Mouse (Mus musculus): Measurements from ENCODE around the gene Nktr. TPM values are rescaled to one million over a fixed set of nuclear protein-coding genes. Genes with fewer than 3 reads are reported as not detected.

Gene Nktr
- polyA plus RNA-seq, 1 experiment from 2014 or later = 84.1 TPM

GRCm38 (mm10) chr9:121756785-121757184 is 37.8 kb downstream of the Nktr start:
- peaks cover 49% of the 10 kb centered on the region for H3K36me3 ChIP-seq
- H3K4me2 ChIP-seq (replicated peaks) = no peak overlapping the region
- peak overlapping the region; percentile 10; the same call in 1 of the 2 replicates for H3K27ac ChIP-seq
- no peak overlapping the region for H3K4me3 ChIP-seq
- H3K4me1 ChIP-seq = peaks cover 39% of the 10 kb centered on the region
- no peaks in the 10 kb centered on the region for H3K9me3 ChIP-seq
- H3K27me3 ChIP-seq = no peaks in the 10 kb centered on the region
- 83% methylated on average over 3 of the region's 3 CpGs for WGBS
- ATAC-seq (ENCODE audit: low FRiP score, low read depth) = no peak
- no peak overlapping the region for H3K9ac ChIP-seq

GRCm38 (mm10) chr9:121757432-121757831 is 38.5 kb downstream of the Nktr start:
- H3K27me3 ChIP-seq = no peaks in the 10 kb centered on the region
- H3K27ac ChIP-seq = peak overlapping the region; percentile 96
- no peak overlapping the region for H3K4me3 ChIP-seq
- H3K4me1 ChIP-seq = peaks cover 42% of the 10 kb centered on the region
- 47% methylated on average over 3 of the region's 3 CpGs for WGBS
- ATAC-seq (ENCODE audit: low FRiP score, low read depth) = no peak
- no peaks in the 10 kb centered on the region for H3K9me3 ChIP-seq
- peaks cover 49% of the 10 kb centered on the region for H3K36me3 ChIP-seq
- peak overlapping the region; percentile 77 for H3K4me2 ChIP-seq (replicated peaks)
- H3K9ac ChIP-seq = 0 out of 2 replicates have a peak overlapping the region, but pooled peaks have one; percentile 10

GRCm38 (mm10) chr9:121757835-121758814 is 39.2 kb downstream of the Nktr start:
- Histone ChIP-seq H3K4me3 (peak overlapping the region; percentile 83), H3K9me3 (no peaks in the 10 kb centered on the region), H3K9ac (peak overlapping the region; percentile 95), H3K4me1 (peaks cover 42% of the 10 kb centered on the region), H3K27me3 (no peaks in the 10 kb centered on the region), H3K4me2 (replicated peaks) (peak overlapping the region; percentile 77), H3K27ac (peak overlapping the region; percentile 96), H3K36me3 (peaks cover 51% of the 10 kb centered on the region)
- peak; percentile 37; the same call in 1 of the 2 replicates for ATAC-seq (ENCODE audit: low FRiP score, low read depth)
- 29% methylated on average over 10 of the region's 10 CpGs for WGBS

GRCm38 (mm10) chr9:121759091-121760081 is 40.4 kb downstream of the Nktr start, which contains the start of gene Zfp651:
TSS of gene Zfp651 (plus strand) at chr9:121759330.
- H3K4me2 ChIP-seq (replicated peaks) = peak within 1 kb of the TSS; percentile 77
- peaks cover 42% of the 10 kb centered on the region for H3K4me1 ChIP-seq
- H3K36me3 ChIP-seq = peaks cover 51% of the 10 kb centered on the region
- H3K4me3 ChIP-seq = peak within 1 kb of the TSS; percentile 83
- peak; percentile 76 for ATAC-seq (ENCODE audit: low FRiP score, low read depth)
- no peaks in the 10 kb centered on the region for H3K9me3 ChIP-seq
- WGBS = under 1% methylated on average over 79 of the region's 97 CpGs
- H3K9ac ChIP-seq = peak within 1 kb of the TSS; percentile 95
- H3K27me3 ChIP-seq = no peaks in the 10 kb centered on the region
- peak within 1 kb of the TSS; percentile 96 for H3K27ac ChIP-seq

GRCm38 (mm10) chr9:121760271-121761090 is 41.5 kb downstream of the Nktr start:
- peaks cover 51% of the 10 kb centered on the region for H3K36me3 ChIP-seq
- ATAC-seq (ENCODE audit: low FRiP score, low read depth) = peak; percentile 69
- WGBS = under 1% methylated on average over 36 of the region's 43 CpGs
- peak overlapping the region; percentile 95 for H3K9ac ChIP-seq
- H3K27ac ChIP-seq = peak overlapping the region; percentile 96
- H3K9me3 ChIP-seq = no peaks in the 10 kb centered on the region
- peak overlapping the region; percentile 83 for H3K4me3 ChIP-seq
- peak overlapping the region; percentile 77 for H3K4me2 ChIP-seq (replicated peaks)
- peaks cover 42% of the 10 kb centered on the region for H3K4me1 ChIP-seq
- no peaks in the 10 kb centered on the region for H3K27me3 ChIP-seq

- peaks cover 42% of the 10 kb centered on the region for H3K4me1 ChIP-seq
- no peaks in the 10 kb centered on the region for H3K27me3 ChIP-seq
- H3K4me3 ChIP-seq = peak overlapping the region; percentile 83
- ATAC-seq (ENCODE audit: low FRiP score, low read depth) = no peak
- H3K9ac ChIP-seq = peak overlapping the region; percentile 95
- H3K4me2 ChIP-seq (replicated peaks) = peak overlapping the region; percentile 77
- 63% methylated on average over 10 of the region's 10 CpGs for WGBS
- peaks cover 51% of the 10 kb centered on the region for H3K36me3 ChIP-seq
- H3K9me3 ChIP-seq = no peaks in the 10 kb centered on the region
- peak overlapping the region; percentile 96; the same call in 1 of the 2 replicates for H3K27ac ChIP-seq
These were observed 42.2 kb downstream of the Nktr start for GRCm38 (mm10) chr9:121761091-121761665.

- Histone ChIP-seq H3K4me3 (no peak overlapping the region), H3K27ac (no peak overlapping the region; the same call in 1 of the 2 replicates), H3K9me3 (no peaks in the 10 kb centered on the region), H3K4me1 (peaks cover 40% of the 10 kb centered on the region), H3K4me2 (replicated peaks) (peak overlapping the region; percentile 77), H3K9ac (peak overlapping the region; percentile 35; the same call in 1 of the 2 replicates), H3K27me3 (no peaks in the 10 kb centered on the region), H3K36me3 (peaks cover 54% of the 10 kb centered on the region)
- ATAC-seq (ENCODE audit: low FRiP score, low read depth) = no peak
- 67% methylated on average over 8 of the region's 8 CpGs for WGBS
These were observed 42.8 kb downstream of the Nktr start for GRCm38 (mm10) chr9:121761787-121762186.

GRCm38 (mm10) chr9:121762248-121762647 is 43.3 kb downstream of the Nktr start:
- Histone ChIP-seq H3K4me2 (replicated peaks) (no peak overlapping the region), H3K27me3 (no peaks in the 10 kb centered on the region), H3K4me3 (no peak overlapping the region), H3K4me1 (peaks cover 35% of the 10 kb centered on the region), H3K9ac (peak overlapping the region; percentile 35; the same call in 1 of the 2 replicates), H3K27ac (no peak overlapping the region), H3K9me3 (no peaks in the 10 kb centered on the region), H3K36me3 (peaks cover 55% of the 10 kb centered on the region)
- ATAC-seq (ENCODE audit: low FRiP score, low read depth) = no peak
- WGBS = 87% methylated on average over 10 of the region's 10 CpGs

- WGBS = 91% methylated on average over 25 of the region's 25 CpGs
- H3K36me3 ChIP-seq = peaks cover 61% of the 10 kb centered on the region
- no peak for ATAC-seq (ENCODE audit: low FRiP score, low read depth)
- H3K4me3 ChIP-seq = no peak overlapping the region
- no peak overlapping the region for H3K4me2 ChIP-seq (replicated peaks)
- H3K27ac ChIP-seq = no peak overlapping the region
- no peaks in the 10 kb centered on the region for H3K9me3 ChIP-seq
- peaks cover 30% of the 10 kb centered on the region for H3K4me1 ChIP-seq
- no peaks in the 10 kb centered on the region for H3K27me3 ChIP-seq
- H3K9ac ChIP-seq = no peak overlapping the region
These were observed 43.8 kb downstream of the Nktr start for GRCm38 (mm10) chr9:121762761-121763160.

GRCm38 (mm10) chr9:121763716-121764115 is 44.7 kb downstream of the Nktr start:
- ATAC-seq (ENCODE audit: low FRiP score, low read depth) = no peak
- Histone ChIP-seq H3K4me1 (peaks cover 21% of the 10 kb centered on the region), H3K9ac (peak overlapping the region; percentile 19; the same call in 1 of the 2 replicates), H3K27ac (no peak overlapping the region), H3K27me3 (no peaks in the 10 kb centered on the region), H3K4me2 (replicated peaks) (no peak overlapping the region), H3K36me3 (peaks cover 70% of the 10 kb centered on the region), H3K4me3 (no peak overlapping the region), H3K9me3 (no peaks in the 10 kb centered on the region)
- WGBS = 92% methylated on average over 19 of the region's 19 CpGs

Measured in limb, embryonic 13.5 days (tissue).